Mouse (Mus musculus): ENCODE measurements at regions not wholly inside any gene's neighbourhood (a gene's known extent, or its start where the extent isn't known, plus 50 kb on each side); places are given as distances from the start of the nearest gene placed in this dataset.
A peak's percentile ranks its signal among the peaks of the same experiment; 100 is the strongest.

- peak; percentile 60 for DNase-seq (ENCODE audit: inconsistent ontology term)
Observed at GRCm38 (mm10) chr17:7680658-7681057, 146.4 kb downstream of the Fndc1 start.

GRCm38 (mm10) chr17:7679786-7680185 lies 147.3 kb downstream of the Fndc1 start:
- DNase-seq (ENCODE audit: inconsistent ontology term) = no peak

DNA sequence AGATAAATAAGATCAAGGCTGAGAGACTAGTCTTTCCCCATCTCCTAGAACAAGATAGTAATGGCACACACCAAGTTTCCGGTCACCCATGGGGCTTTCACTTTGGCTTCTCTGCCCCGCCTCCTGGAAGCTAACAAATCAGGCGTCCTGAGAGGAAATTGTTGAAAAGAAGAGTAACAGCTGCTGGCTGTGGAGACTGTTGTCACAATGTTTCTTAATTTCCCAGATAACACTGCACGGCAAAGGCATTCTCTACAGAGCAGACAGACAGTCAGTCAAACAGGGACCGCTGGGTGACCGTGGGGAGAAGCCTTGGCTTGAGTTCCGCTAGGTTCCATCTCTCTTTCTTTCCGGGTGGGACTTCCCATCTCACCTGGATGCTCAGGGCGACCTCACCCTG lies 148.2 kb downstream of the Fndc1 start:
- DNase-seq (ENCODE audit: inconsistent ontology term) = no peak

DNA sequence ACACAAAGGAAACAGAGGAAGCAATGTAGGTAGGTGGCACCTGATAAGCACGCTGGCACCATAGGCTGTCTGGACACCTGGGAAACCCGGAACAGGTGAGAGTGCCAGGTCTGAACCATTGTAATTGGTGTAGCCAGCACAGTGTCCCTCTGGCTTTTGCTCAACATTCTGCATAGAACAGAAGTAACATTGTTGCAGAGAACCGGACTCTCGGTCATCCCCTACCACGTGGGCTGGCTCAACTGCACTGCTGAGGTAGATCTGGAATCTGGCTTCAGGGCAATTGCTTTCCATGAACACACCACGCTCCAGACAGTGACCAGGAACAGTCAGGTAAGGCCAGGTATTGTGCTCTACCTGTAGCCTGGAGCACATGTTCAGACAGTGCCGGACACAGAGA lies 149.3 kb downstream of the Fndc1 start:
- DNase-seq (ENCODE audit: inconsistent ontology term) = no peak

- DNase-seq (ENCODE audit: inconsistent ontology term) = no peak
Observed at GRCm38 (mm10) chr17:7677301-7677700, 149.8 kb downstream of the Fndc1 start.

DNA sequence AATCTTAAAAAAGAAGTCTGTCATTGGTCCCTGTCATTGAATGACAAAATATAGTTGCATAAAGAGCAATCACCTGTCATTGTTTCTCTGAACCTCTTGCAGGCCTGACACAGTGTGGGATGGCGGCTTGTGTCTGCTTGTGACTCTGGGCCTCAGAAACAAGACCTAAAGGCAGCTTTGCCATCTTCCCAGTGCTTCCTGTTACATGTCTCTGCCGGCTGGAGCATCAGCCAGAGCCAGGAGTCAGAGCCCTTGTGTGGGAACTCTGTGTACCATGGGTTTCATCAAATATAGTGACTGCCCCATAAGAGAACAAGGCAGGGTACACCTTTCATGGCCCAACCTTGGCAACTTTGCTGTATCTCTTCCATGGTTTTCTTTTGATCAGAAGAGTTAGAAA lies 150.3 kb downstream of the Fndc1 start:
- DNase-seq (ENCODE audit: inconsistent ontology term) = no peak

- DNase-seq (ENCODE audit: inconsistent ontology term) = no peak
Observed at GRCm38 (mm10) chr17:7674511-7674910, 152.6 kb downstream of the Fndc1 start.

- DNase-seq (ENCODE audit: inconsistent ontology term) = no peak
Observed at GRCm38 (mm10) chr17:7667826-7668225, 159.3 kb downstream of the Fndc1 start.

- DNase-seq (ENCODE audit: inconsistent ontology term) = no peak
Observed at GRCm38 (mm10) chr17:7666781-7667398, 160.2 kb downstream of the Fndc1 start.

DNA sequence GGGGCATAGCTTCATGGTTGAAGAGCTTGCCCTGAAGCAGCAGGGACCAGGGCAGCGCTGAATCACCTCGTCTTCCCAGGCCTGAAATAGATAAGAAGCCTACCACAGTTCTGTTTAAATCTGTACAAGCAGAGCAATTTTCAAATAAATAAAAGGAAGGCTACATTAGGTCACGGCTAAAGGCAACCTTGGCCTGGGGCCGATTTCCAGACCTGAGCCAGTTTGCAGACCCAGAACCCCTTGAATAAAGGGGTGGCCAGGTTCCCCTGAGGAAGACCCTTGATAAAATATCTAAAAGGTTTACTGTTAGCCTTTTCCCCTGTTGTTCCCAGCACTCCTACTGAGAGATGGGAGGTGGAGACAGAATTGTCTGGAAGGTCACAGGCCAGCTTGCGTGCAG lies 160.9 kb downstream of the Fndc1 start:
- DNase-seq (ENCODE audit: inconsistent ontology term) = no peak

DNA sequence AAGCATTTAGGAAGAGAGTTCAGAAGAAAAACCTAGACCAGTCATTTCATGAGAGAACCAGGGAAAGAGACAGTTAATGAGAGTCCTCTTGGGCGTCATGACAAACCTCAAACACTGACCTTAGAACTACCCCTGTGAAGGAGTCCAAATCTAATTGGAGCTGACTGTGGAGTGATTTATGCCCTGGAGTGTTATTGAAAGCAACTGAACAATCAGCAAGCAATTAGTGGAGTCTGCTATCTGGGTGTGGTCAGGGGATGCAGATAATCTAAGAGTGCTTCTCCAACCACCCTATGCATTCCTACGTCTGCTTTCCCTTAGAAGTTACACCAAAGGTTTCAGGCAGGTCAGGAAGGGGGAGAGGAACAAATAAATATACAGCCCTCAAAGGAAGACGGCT lies 161.4 kb downstream of the Fndc1 start:
- peak; percentile 96 for DNase-seq (ENCODE audit: inconsistent ontology term)

GRCm38 (mm10) chr17:7663896-7664880 lies 162.9 kb downstream of the Fndc1 start:
- DNase-seq (ENCODE audit: inconsistent ontology term) = peak; percentile 96

DNA sequence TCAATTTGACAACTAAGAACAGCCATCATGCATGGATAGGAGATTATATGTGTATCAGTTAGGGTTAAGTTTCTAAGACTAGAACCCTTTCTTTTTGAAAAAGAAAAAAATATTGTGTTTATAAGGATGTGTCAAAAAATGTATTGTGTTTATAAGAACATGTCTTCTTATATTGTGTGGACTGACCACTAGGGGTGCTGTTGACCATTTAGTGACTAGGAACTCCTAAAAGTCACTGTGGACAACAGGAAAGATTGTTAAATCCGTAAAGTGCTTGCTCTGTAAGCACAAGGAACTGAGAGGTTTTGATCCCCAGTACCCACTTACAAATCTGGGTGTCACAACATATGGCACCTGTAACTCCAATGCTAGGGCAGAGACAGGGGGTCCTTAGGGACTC lies 170.6 kb downstream of the Fndc1 start:
- no peak for DNase-seq (ENCODE audit: inconsistent ontology term)

- no peak for DNase-seq (ENCODE audit: inconsistent ontology term)
Observed at GRCm38 (mm10) chr17:7655966-7656365, 171.1 kb downstream of the Fndc1 start.

DNA sequence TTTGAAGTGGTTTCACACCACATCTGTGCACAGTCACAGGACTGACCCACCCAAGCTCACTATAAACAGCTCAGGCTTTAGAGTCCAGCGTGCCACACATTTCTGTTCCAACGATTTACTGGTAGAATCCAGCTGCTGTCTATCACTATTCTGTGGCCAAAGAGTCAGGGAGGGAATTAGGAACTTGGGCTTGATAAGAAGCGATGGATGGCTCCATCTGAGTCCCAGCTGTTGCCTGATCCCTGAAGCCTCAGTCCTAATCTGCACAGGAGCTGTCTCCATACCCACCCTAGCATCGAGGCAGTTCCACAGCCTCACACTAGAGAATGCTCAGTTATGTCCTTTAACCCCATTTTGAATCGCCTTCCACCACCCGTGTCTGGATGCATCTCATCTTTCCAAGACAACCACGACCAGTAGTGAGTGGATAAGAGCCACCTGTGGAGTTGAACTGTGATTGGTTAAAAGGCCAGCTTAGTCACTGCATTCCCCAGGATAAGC lies 173.0 kb downstream of the Fndc1 start:
- DNase-seq (ENCODE audit: inconsistent ontology term) = no peak

- DNase-seq (ENCODE audit: inconsistent ontology term) = no peak
Observed at GRCm38 (mm10) chr17:7652037-7652436, 175.1 kb downstream of the Fndc1 start.

DNA sequence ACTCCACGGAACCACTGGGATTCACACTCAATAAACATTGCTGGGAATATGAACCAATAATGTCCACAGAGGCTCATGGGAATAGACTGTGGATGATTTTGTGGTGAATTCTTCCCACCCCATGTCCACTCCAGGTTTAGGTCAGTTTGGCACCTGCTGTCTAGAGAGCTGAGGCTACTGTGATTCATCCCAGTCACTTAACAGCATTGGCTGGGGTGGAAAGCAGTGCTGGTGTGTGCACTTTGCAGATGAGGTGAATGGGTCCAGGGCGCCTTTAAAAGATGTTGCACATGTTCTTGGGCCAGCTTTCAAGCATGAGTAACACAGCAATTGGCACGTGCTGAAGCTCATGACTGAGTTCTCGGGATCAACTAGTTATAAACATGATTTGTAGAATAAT lies 176.7 kb downstream of the Fndc1 start:
- DNase-seq (ENCODE audit: inconsistent ontology term) = no peak

DNA sequence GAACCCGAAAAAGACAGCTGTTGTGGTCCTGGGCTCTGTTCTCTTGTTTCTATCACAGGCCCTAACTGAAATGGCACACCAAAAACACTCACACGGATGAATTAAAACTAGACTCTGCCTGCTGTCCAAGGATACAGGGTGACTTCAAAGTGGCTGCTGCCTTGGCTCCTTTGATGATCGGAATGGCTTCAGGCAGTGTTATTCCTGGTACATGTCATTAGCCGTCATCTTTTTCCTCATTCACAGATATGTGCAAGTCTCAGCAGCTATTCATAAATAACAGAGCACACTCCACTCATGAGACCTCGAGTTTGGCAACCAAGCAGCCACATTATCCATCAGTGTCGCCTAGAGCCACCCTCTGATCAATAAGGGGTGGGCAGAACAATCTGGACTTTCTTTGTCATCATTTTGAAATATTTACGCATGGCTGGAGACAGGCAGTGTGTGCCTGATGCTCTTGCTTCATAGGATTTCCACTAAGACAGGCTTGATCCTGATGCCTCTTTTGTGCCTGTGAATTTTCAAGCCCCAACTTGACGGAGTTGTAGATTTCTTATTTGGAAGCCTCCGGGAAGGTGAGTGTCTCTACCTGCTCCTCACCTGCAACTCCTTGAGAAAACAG lies 182.1 kb downstream of the Fndc1 start:
- peak; percentile 54 for DNase-seq (ENCODE audit: inconsistent ontology term)

DNA sequence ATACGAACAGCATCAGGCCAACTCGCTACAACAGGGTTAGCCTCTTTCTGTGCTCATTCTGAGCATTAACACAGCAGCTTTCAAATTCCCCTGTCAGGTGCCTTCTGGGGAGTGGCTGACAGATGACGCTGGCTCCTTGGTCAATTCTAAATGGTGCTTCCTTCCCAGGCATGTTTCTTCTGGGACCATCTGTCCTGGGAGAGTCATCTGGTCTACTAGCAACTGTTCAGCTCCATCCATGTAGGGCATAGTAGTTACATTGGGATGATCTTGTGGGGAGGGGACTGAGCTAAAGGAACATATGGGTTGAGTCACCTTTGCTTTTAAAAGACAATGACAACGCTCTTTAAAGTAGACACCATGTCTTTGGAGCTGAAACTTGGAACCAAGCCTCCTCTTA lies 183.5 kb downstream of the Fndc1 start:
- DNase-seq (ENCODE audit: inconsistent ontology term) = no peak

DNA sequence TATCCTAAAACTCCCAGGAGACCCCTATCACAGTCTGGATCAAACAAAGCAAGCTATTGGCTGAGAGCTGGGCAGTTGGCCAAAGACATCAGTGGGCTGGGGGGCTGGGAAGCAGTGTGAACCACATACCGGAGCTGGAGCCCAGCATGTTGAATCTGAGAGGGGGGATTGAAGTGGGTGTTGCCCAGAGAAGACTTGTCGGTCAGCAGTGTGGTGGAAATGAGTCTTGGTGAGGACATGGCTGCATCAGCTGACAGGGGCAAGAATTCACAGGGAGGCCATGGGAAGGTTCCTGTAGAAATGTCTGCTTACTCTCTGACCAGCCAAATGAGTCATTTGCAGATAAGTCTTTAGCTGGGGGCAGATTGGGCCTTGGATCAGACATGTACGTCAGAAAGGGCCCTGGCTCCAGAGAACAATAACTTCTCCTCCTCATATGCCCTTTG lies 184.6 kb downstream of the Fndc1 start:
- DNase-seq (ENCODE audit: inconsistent ontology term) = peak; percentile 48

- no peak for DNase-seq (ENCODE audit: inconsistent ontology term)
Observed at GRCm38 (mm10) chr17:7634291-7634664, 192.8 kb downstream of the Fndc1 start.
